Mouse (Mus musculus) intestine, embryonic 14.5 days (tissue): Measurements from ENCODE around the gene Cdk5r1. TPM values are rescaled to one million over a fixed set of nuclear protein-coding genes. Genes with fewer than 3 reads are reported as not detected.

Experiments
- ATAC-seq: fragments of 200-750 bp; cut with Nextera tagmentation; replicated peaks from 2 replicates; pipeline ENCODE4 v1.8.0; 2017; ENCODE audit warnings: low read depth, moderate number of reproducible peaks, moderate TSS enrichment, moderate library complexity; ENCODE audit not compliant: low FRiP score, low TSS enrichment
- DNase-seq: peaks from one replicate; pipeline ENCODE4 v3.0.0-alpha.2; 2018; ENCODE audit warnings: low spot score
- H3K27ac ChIP-seq: fragments of 300-500 bp; sonication (generic); 2 replicates; pipeline ENCODE4 v1.5.1; 2014; ENCODE audit warnings: low read depth, mild to moderate bottlenecking, control low read depth
- H3K27me3 ChIP-seq: fragments of 300-500 bp; sonication (generic); replicated peaks from 2 replicates; pipeline ENCODE4 v1.6.1; 2014; ENCODE audit warnings: low read length, control low read depth; ENCODE audit not compliant: control insufficient read depth, insufficient read depth
- H3K36me3 ChIP-seq: fragments of 300-500 bp; sonication (generic); 2 replicates; pipeline ENCODE4 v1.6.1; 2014; ENCODE audit warnings: low read length, control low read depth; ENCODE audit not compliant: control insufficient read depth, insufficient read depth
- H3K4me1 ChIP-seq: fragments of 300-500 bp; sonication (generic); replicated peaks from 2 replicates; pipeline ENCODE4 v1.6.1; 2014; ENCODE audit warnings: low read length, control low read depth, mixed read lengths; ENCODE audit not compliant: control insufficient read depth, insufficient read depth
- H3K4me2 ChIP-seq: fragments of 300-500 bp; sonication (generic); 2 replicates; pipeline ENCODE4 v1.6.1; 2014; ENCODE audit warnings: low read length
- H3K4me3 ChIP-seq: fragments of 300-500 bp; sonication (generic); 2 replicates; pipeline ENCODE4 v1.5.1; 2014; ENCODE audit warnings: low read depth, low read length, control low read depth, mixed read lengths
- H3K9ac ChIP-seq: fragments of 300-500 bp; sonication (generic); 2 replicates; pipeline ENCODE4 v1.6.1; 2014; ENCODE audit warnings: mild to moderate bottlenecking, low read length
- H3K9me3 ChIP-seq: fragments of 300-500 bp; sonication (generic); 2 replicates; pipeline ENCODE4 v1.6.1; 2016; ENCODE audit warnings: low read length, control low read depth; ENCODE audit not compliant: control insufficient read depth
- WGBS: fragments of 180-500 bp; shearing (Covaris S2); extraction: QIAGEN DNeasy Blood & Tissue Kit; methylation state at CpG from one replicate; pipeline ENCODE4 v1.1.7; 2014; 5-methylcytosine and 5-hydroxymethylcytosine counted together
- polyA plus RNA-seq: library from polyadenylated mRNA; unstranded; fragments of >200 nt; fragmentation: Nextera tagmentation; extraction: Ambion mirVana; gene quantifications from 2 replicates; pipeline ENCODE4 v1.2.1, GENCODE M21; 2014

Cdk5r1 gene
- polyA plus RNA-seq, 1 experiment from 2014 or later, result 1.4 TPM

DNA sequence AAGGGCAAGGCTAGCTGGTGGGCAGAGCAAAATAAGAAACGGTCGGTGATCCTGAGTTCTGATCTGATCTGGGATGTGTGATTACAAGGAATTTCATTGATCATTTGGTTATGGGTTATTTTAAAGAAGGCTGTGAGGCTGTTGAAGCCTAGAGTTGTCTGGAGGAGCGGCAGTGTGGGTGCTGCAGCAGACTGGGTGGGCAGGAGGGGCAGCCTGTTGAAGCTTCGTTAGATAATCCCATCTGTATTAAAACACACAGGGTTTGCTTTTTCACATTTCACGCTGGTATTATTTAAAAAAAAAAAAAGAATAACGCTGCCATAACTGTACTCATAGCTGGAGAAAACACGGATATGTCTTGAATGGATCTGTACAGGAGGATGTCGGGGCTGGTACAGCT, 39.1 kb downstream of the Cdk5r1 start:
- Histone ChIP-seq H3K4me1 (no peaks in the 10 kb centered on the region), H3K9ac (no peak overlapping the region), H3K27ac (no peak overlapping the region), H3K27me3 (no peaks in the 10 kb centered on the region), H3K9me3 (no peaks in the 10 kb centered on the region), H3K4me3 (no peak overlapping the region), H3K4me2 (no peak overlapping the region), H3K36me3 (no peaks in the 10 kb centered on the region)
- 84% methylated on average over 8 of the region's 8 CpGs for WGBS
- ATAC-seq (no peak), DNase-seq (no peak)

GRCm38 (mm10) chr11:80518421-80519367, 41.9 kb downstream of the Cdk5r1 start:
- H3K4me3 ChIP-seq, result no peak overlapping the region
- no peak overlapping the region for H3K4me2 ChIP-seq
- no peaks in the 10 kb centered on the region for H3K36me3 ChIP-seq
- 40% methylated on average over 9 of the region's 9 CpGs for WGBS
- H3K9me3 ChIP-seq, result no peaks in the 10 kb centered on the region
- H3K4me1 ChIP-seq, result no peaks in the 10 kb centered on the region
- DNase-seq (no peak), ATAC-seq (no peak)
- no peak overlapping the region for H3K27ac ChIP-seq
- H3K27me3 ChIP-seq, result no peaks in the 10 kb centered on the region
- no peak overlapping the region for H3K9ac ChIP-seq

DNA sequence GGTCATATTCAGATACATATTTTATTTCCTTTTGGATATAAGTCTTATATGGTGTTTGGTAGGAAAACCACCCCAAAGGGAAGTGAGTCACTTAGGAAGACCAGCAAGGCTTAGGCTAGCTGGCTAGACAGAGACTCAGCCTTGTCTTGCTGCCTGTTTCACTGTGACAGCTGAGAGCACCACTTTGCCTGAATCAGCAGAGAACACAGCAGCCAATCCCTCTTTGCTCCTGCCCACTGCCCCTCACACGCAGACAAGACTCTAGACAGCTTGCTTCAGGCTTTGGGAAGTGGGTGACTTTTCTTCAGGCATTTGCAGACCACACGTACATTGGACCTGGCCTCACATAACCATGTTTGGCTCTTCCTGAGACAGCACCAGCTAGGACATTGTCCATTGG, 44.3 kb downstream of the Cdk5r1 start:
- Histone ChIP-seq H3K4me3 (no peak overlapping the region), H3K36me3 (no peaks in the 10 kb centered on the region), H3K27ac (no peak overlapping the region), H3K4me2 (no peak overlapping the region), H3K27me3 (no peaks in the 10 kb centered on the region), H3K4me1 (no peaks in the 10 kb centered on the region), H3K9ac (no peak overlapping the region), H3K9me3 (no peaks in the 10 kb centered on the region)
- no peak for ATAC-seq
- 70% methylated on average over 2 of the region's 2 CpGs for WGBS
- no peak for DNase-seq

- Histone ChIP-seq H3K4me3 (no peak overlapping the region), H3K9ac (no peak overlapping the region), H3K27ac (no peak overlapping the region), H3K9me3 (no peaks in the 10 kb centered on the region), H3K4me1 (no peaks in the 10 kb centered on the region), H3K36me3 (no peaks in the 10 kb centered on the region), H3K4me2 (no peak overlapping the region), H3K27me3 (no peaks in the 10 kb centered on the region)
- 42% methylated on average over 2 of the region's 2 CpGs for WGBS
- DNase-seq, result no peak
- ATAC-seq, result no peak
These were observed 46.0 kb downstream of the Cdk5r1 start for GRCm38 (mm10) chr11:80522852-80523251.

- Histone ChIP-seq H3K4me1 (no peaks in the 10 kb centered on the region), H3K9me3 (no peaks in the 10 kb centered on the region), H3K4me3 (no peak overlapping the region), H3K4me2 (no peak overlapping the region), H3K9ac (no peak overlapping the region), H3K36me3 (no peaks in the 10 kb centered on the region), H3K27ac (no peak overlapping the region), H3K27me3 (no peaks in the 10 kb centered on the region)
- no peak for DNase-seq
- no peak for ATAC-seq
- WGBS, result 79% methylated on average over 4 of the region's 4 CpGs
These were observed 46.6 kb downstream of the Cdk5r1 start for GRCm38 (mm10) chr11:80523410-80523809.

DNA sequence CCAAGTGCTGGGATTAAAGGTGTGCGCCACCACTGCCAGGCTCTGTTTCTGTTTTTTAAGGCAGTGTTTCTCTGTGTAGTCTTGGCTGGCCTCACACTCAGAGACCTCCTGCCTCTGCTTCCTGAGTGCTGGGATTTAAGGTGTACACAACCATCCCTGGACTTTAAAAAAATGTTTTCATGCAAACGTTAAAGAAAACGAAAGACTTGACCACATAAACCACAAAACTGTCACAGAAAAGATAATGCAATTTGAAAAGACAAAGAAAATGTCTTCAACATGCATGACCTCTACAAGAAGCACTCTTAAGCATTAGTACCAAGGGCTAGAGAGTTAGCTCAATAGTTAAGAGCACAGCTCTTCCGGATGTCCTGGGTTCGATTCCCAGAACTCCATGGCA, 47.4 kb downstream of the Cdk5r1 start:
- Histone ChIP-seq H3K4me1 (no peaks in the 10 kb centered on the region), H3K4me2 (no peak overlapping the region), H3K27ac (no peak overlapping the region), H3K9ac (no peak overlapping the region), H3K36me3 (no peaks in the 10 kb centered on the region), H3K9me3 (no peaks in the 10 kb centered on the region), H3K27me3 (no peaks in the 10 kb centered on the region), H3K4me3 (no peak overlapping the region)
- WGBS, result 88% methylated on average over 5 of the region's 5 CpGs
- ATAC-seq (no peak), DNase-seq (no peak)

GRCm38 (mm10) chr11:80527697-80528096, 50.9 kb downstream of the Cdk5r1 start:
- H3K4me2 ChIP-seq, result no peak overlapping the region
- no peaks in the 10 kb centered on the region for H3K4me1 ChIP-seq
- H3K36me3 ChIP-seq, result no peaks in the 10 kb centered on the region
- ATAC-seq (no peak), DNase-seq (no peak)
- no peak overlapping the region for H3K27ac ChIP-seq
- H3K9ac ChIP-seq, result no peak overlapping the region
- no peak overlapping the region for H3K4me3 ChIP-seq
- no peaks in the 10 kb centered on the region for H3K9me3 ChIP-seq
- H3K27me3 ChIP-seq, result no peaks in the 10 kb centered on the region

DNA sequence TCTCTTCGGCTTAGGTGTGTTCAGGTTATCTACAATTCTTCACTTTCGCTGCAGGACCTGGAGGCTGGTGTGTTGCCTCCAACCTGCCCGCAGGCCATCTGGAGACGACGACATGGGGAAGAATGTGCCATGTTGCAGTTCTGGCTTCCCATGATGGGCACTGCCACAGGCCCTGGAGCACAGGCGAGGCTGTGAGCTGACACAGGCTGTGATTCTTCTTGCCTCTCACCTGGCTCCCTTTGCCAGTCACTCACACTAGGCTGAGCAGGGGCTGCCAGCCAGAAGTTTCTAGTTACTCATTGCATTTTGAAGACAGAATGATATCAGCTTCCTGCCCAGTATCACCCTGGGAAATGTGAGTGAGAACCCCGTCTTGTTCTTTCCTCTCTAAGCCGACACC, 52.3 kb downstream of the Cdk5r1 start:
- DNase-seq, result no peak
- no peaks in the 10 kb centered on the region for H3K4me1 ChIP-seq
- H3K4me2 ChIP-seq, result no peak overlapping the region
- WGBS, result 84% methylated on average over 8 of the region's 8 CpGs
- no peaks in the 10 kb centered on the region for H3K27me3 ChIP-seq
- no peaks in the 10 kb centered on the region for H3K36me3 ChIP-seq
- no peak overlapping the region for H3K27ac ChIP-seq
- H3K9ac ChIP-seq, result no peak overlapping the region
- no peaks in the 10 kb centered on the region for H3K9me3 ChIP-seq
- H3K4me3 ChIP-seq, result no peak overlapping the region
- ATAC-seq, result no peak
